Mouse (Mus musculus) MEL (cell line): ENCODE measurements around the gene Cage1. TPM values are rescaled to one million over a fixed set of nuclear protein-coding genes. Genes with fewer than 3 reads are reported as not detected.

ENCODE experiments used
- DNase-seq: peaks from one replicate; pipeline ENCODE4 v3.0.0; 2011; ENCODE audit warnings: low read depth, low spot score
- H3K27ac ChIP-seq: 2 replicates; pipeline ENCODE4 v1.5.1; 2012; ENCODE audit warnings: low read depth, mild to moderate bottlenecking, control low read depth, low read length, moderate library complexity; ENCODE audit not compliant: control insufficient read depth
- H3K27me3 ChIP-seq, 2 experiments: fragments of 150-350 bp in 1 of 2; sonication (generic) in 1 of 2; 2 replicates each; pipeline ENCODE4 v1.6.1; 2012; ENCODE audit warnings: low read length in 2 of 2, mild to moderate bottlenecking in 2 of 2, improper control_type of control experiment in 1 of 2, moderate library complexity in 1 of 2; ENCODE audit not compliant: insufficient read depth in 2 of 2, control insufficient read depth in 1 of 2
- H3K36me3 ChIP-seq, 2 experiments: 2 replicates each; pipeline ENCODE4 v1.6.1; 2012 to 2014; ENCODE audit warnings: low read length in 2 of 2, improper control_type of control experiment in 1 of 2, inconsistent platforms in 1 of 2, mild to moderate bottlenecking in 1 of 2; ENCODE audit not compliant: insufficient read depth in 2 of 2, control insufficient read depth in 1 of 2
- H3K4me1 ChIP-seq, 2 experiments: fragments of 150-350 bp in 1 of 2; sonication (generic) in 1 of 2; 2 replicates each; pipeline ENCODE4 v1.6.1; 2012; ENCODE audit warnings: low read length in 2 of 2, improper control_type of control experiment in 1 of 2, mild to moderate bottlenecking in 1 of 2; ENCODE audit not compliant: insufficient read depth in 2 of 2, control insufficient read depth in 1 of 2
- H3K4me3 ChIP-seq, 2 experiments: fragments of 150-350 bp in 1 of 2; sonication (generic) in 1 of 2; 2 replicates each; pipeline ENCODE4 v1.5.1; 2012; ENCODE audit warnings: low read depth in 2 of 2, low read length in 2 of 2, mild to moderate bottlenecking in 2 of 2, moderate library complexity in 2 of 2, control low read depth in 1 of 2, improper control_type of control experiment in 1 of 2; ENCODE audit not compliant: control insufficient read depth in 1 of 2, insufficient read depth in 1 of 2
- H3K79me2 ChIP-seq: 2 replicates; pipeline ENCODE4 v1.6.1; 2012; ENCODE audit warnings: mild to moderate bottlenecking, low read length, moderate library complexity; ENCODE audit not compliant: control insufficient read depth, poor library complexity, insufficient read depth
- H3K9ac ChIP-seq: 2 replicates; pipeline ENCODE4 v1.6.1; 2012; ENCODE audit warnings: low read depth, mild to moderate bottlenecking, control low read depth, low read length, moderate library complexity; ENCODE audit not compliant: control insufficient read depth, poor library complexity, severe bottlenecking
- H3K9me3 ChIP-seq: fragments of 150-350 bp; sonication (generic); replicated peaks from 2 replicates; pipeline ENCODE4 v1.6.1; 2012; ENCODE audit warnings: mild to moderate bottlenecking, low read length, improper control_type of control experiment, moderate library complexity; ENCODE audit not compliant: insufficient read depth
- CHD2 ChIP-seq: IDR thresholded peaks from 2 replicates; pipeline ENCODE4 v1.6.1; 2011; ENCODE audit warnings: low read length, improper control_type of control experiment
- CTCF ChIP-seq, 3 experiments: IDR thresholded peaks in 2 of 3; conservative IDR thresholded peaks in 1 of 3; 2 replicates each; pipeline ENCODE4 v1.5.1; 2011 to 2012; ENCODE audit warnings: low read length in 3 of 3, low read depth in 2 of 3, mild to moderate bottlenecking in 2 of 3, improper control_type of control experiment in 1 of 3, inconsistent platforms in 1 of 3, mixed read lengths in 1 of 3, moderate library complexity in 1 of 3; ENCODE audit not compliant: control insufficient read depth in 1 of 3, insufficient read depth in 1 of 3, poor library complexity in 1 of 3, severe bottlenecking in 1 of 3
- ELF1 ChIP-seq: IDR thresholded peaks from 2 replicates; pipeline ENCODE4 v1.6.1; 2014; ENCODE audit warnings: low read depth, mild to moderate bottlenecking, inconsistent platforms, low read length, improper control_type of control experiment, moderate library complexity
- GABPA ChIP-seq: IDR thresholded peaks from 2 replicates; pipeline ENCODE4 v1.6.1; 2012; ENCODE audit warnings: low read depth, mild to moderate bottlenecking, inconsistent platforms, low read length, improper control_type of control experiment, moderate library complexity
- GATA1 ChIP-seq: IDR thresholded peaks from 2 replicates; pipeline ENCODE4 v1.6.1; 2011; ENCODE audit warnings: low read depth, low read length, improper control_type of control experiment
- HCFC1 ChIP-seq: IDR thresholded peaks from 2 replicates; pipeline ENCODE4 v1.6.1; 2012; ENCODE audit warnings: low read depth, mild to moderate bottlenecking, inconsistent platforms, low read length, improper control_type of control experiment, moderate library complexity
- JUND ChIP-seq: IDR thresholded peaks from 2 replicates; pipeline ENCODE4 v1.6.1; 2011; ENCODE audit warnings: low read depth, mild to moderate bottlenecking, improper control_type of control experiment, low read length
- KAT2A ChIP-seq: conservative IDR thresholded peaks from 2 replicates; pipeline ENCODE4 v1.6.1; 2012; ENCODE audit warnings: low read depth, low read length, improper control_type of control experiment, inconsistent platforms
- MAFK ChIP-seq: IDR thresholded peaks from 2 replicates; pipeline ENCODE4 v1.6.1; 2011; ENCODE audit warnings: low read depth, mild to moderate bottlenecking, low read length, improper control_type of control experiment, borderline replicate concordance
- MEF2A ChIP-seq: IDR thresholded peaks from 2 replicates; pipeline ENCODE4 v1.6.1; 2014; ENCODE audit warnings: low read depth, mild to moderate bottlenecking, inconsistent platforms, low read length, improper control_type of control experiment; ENCODE audit not compliant: poor library complexity, insufficient replicate concordance, severe bottlenecking; ENCODE audit errors: extremely low read depth
- MXI1 ChIP-seq: IDR thresholded peaks from 2 replicates; pipeline ENCODE4 v1.6.1; 2011; ENCODE audit warnings: mild to moderate bottlenecking, low read depth, low read length, improper control_type of control experiment
- NRF1 ChIP-seq: IDR thresholded peaks from 2 replicates; pipeline ENCODE4 v1.6.1; 2014; ENCODE audit warnings: low read depth, mild to moderate bottlenecking, inconsistent platforms, low read length, improper control_type of control experiment, moderate library complexity; ENCODE audit not compliant: poor library complexity, insufficient read depth, severe bottlenecking
- RCOR1 ChIP-seq: IDR thresholded peaks from 2 replicates; pipeline ENCODE4 v1.6.1; 2012; ENCODE audit warnings: low read depth, mild to moderate bottlenecking, inconsistent platforms, low read length, improper control_type of control experiment
- SIN3A ChIP-seq: IDR thresholded peaks from 2 replicates; pipeline ENCODE4 v1.6.1; 2012; ENCODE audit warnings: low read length, improper control_type of control experiment, inconsistent platforms
- SMC3 ChIP-seq: IDR thresholded peaks from 2 replicates; pipeline ENCODE4 v1.6.1; 2011; ENCODE audit warnings: low read depth, low read length, improper control_type of control experiment
- TAL1 ChIP-seq: IDR thresholded peaks from 2 replicates; pipeline ENCODE4 v1.6.1; 2012; ENCODE audit warnings: mild to moderate bottlenecking, inconsistent platforms, low read length, moderate library complexity, mixed read lengths
- TBP ChIP-seq: IDR thresholded peaks from 2 replicates; pipeline ENCODE4 v1.8.0; 2011; ENCODE audit warnings: low read depth, low read length, improper control_type of control experiment
- TCF12 ChIP-seq: IDR thresholded peaks from 2 replicates; pipeline ENCODE4 v1.6.1; 2014; ENCODE audit warnings: low read depth, mild to moderate bottlenecking, inconsistent platforms, low read length, improper control_type of control experiment, moderate library complexity
- UBTF ChIP-seq: IDR thresholded peaks from 2 replicates; pipeline ENCODE4 v1.6.1; 2012; ENCODE audit warnings: low read depth, mild to moderate bottlenecking, inconsistent platforms, low read length, improper control_type of control experiment, moderate library complexity, borderline replicate concordance; ENCODE audit not compliant: insufficient read depth
- USF2 ChIP-seq, 2 experiments: IDR thresholded peaks; 2 replicates each; pipeline ENCODE4 v1.6.1; 2011 to 2012; ENCODE audit warnings: improper control_type of control experiment in 2 of 2, low read length in 2 of 2, borderline replicate concordance in 1 of 2, inconsistent platforms in 1 of 2, low read depth in 1 of 2, mild to moderate bottlenecking in 1 of 2; ENCODE audit not compliant: insufficient read depth in 1 of 2
- ZC3H11A ChIP-seq: IDR thresholded peaks from 2 replicates; pipeline ENCODE4 v1.6.1; 2012; ENCODE audit warnings: low read depth, mild to moderate bottlenecking, inconsistent platforms, low read length, improper control_type of control experiment
- ZMIZ1 ChIP-seq: IDR thresholded peaks from 2 replicates; pipeline ENCODE4 v1.6.1; 2012; ENCODE audit warnings: low read depth, mild to moderate bottlenecking, inconsistent platforms, low read length, improper control_type of control experiment, moderate library complexity
- polyA plus RNA-seq, 2 experiments: library from polyadenylated mRNA; stranded (reverse) in 1 of 2; unstranded in 1 of 2; fragments of >175 nt in 1 of 2; fragments of >200 nt in 1 of 2; gene quantifications; 2 replicates each; pipeline versions ENCODE4 v1.2.1 to v1.2.4; 2012; ENCODE audit warnings: low replicate concordance in 2 of 2, low read depth in 1 of 2; ENCODE audit not compliant: insufficient read length in 2 of 2, insufficient read depth in 1 of 2, missing spikeins in 1 of 2
- total RNA-seq: library from RNA; depleted of rRNA; stranded (reverse); fragments of 300-350 nt; gene quantifications from 2 replicates; pipeline ENCODE4 v1.2.3, GENCODE M21; 2012

Gene Cage1
- total and polyA plus RNA-seq, 3 experiments: 0.78 to 1.0 TPM; not detected in 1

DNA sequence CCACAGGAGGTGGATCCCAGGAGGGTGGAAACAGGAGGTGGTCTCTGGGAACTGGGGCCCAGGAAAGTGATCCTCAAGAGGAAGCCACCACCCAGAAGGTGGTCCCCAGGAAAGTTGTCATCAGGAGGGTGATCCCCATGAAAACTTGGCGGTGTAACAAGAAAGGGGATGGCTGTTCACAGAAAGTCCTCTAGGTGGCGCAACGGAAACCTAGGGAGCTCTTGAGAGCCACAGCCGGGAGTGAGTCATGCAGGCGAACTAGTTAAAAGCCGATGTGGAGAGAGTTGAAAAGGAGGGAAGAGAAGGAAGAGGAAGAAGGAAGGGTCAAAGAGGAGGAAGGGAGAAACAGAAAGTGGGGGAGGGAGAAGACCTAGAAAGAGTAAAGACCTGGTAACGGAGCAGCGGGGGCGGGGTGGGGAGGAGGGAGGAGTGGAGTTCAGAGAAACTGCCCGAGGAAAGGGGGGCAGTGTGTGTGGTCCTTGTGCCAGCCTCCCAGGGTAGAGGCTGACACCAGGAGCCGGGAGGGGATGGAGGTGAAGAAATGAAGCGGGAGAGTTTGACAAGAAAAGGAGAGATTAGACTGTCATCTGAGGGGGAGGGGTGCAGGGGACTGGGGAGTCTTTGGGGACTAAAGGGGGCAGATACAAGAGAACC lies 73.4 kb downstream of the Cage1 start (continued):
- TF ChIP-seq CTCF (IDR thresholded peaks at IDR 0.05 in 2 of 3, conservative IDR thresholded peaks at IDR 0.05 in 1 of 3; ENCODE audit: control insufficient read depth in 1 of 3, insufficient read depth in 1 of 3, low read depth in 2 of 3, low read length in 3 of 3, poor library complexity in 1 of 3, severe bottlenecking in 1 of 3): peak; percentile 77 to 93 (median 80)
- TF ChIP-seq USF2 (IDR thresholded peaks at IDR 0.05; ENCODE audit: borderline replicate concordance in 1 of 2, insufficient read depth in 1 of 2, low read depth in 1 of 2, low read length in 2 of 2): no peak
- peak; percentile 34; the same call in 1 of the 2 replicates for TF ChIP-seq TCF12
- peak; percentile 70; the same call in 1 of the 2 replicates for TF ChIP-seq ELF1
- TF ChIP-seq NRF1: no peak
- TF ChIP-seq GATA1: no peak
- no peak for TF ChIP-seq MEF2A

DNA sequence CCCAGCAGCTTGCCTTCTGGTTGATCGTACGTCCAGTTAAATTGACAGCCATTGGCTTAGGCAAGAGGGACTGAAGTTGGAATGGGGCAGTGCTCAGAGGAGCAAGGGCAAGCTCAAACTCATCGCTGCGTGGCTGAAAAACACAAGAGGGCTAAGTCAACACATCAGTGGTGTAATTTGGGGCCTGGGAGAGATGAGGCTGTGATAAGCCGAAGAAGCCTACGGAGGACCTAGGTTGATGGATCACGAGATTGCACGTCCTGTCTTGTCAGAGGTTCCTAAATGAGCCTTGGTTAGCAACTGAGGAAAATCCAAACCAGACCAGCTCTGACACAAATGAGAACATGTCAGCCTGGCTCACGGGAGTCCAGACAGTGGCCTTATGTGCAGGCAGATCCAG lies 74.3 kb downstream of the Cage1 start:
- Histone ChIP-seq H3K4me1 (peaks cover 15 to 31% of the 10 kb centered on the region in 2 experiments; a peak in 3 of 4 replicates), H3K27me3 (no peaks in the 10 kb centered on the region), H3K27ac (no peak overlapping the region), H3K9me3 (no peaks in the 10 kb centered on the region), H3K79me2 (no peaks in the 10 kb centered on the region; the same call in 1 of the 2 replicates), H3K36me3 (peaks cover 0 to 18% of the 10 kb centered on the region in 2 experiments; a peak in 2 of 4 replicates), H3K4me3 (no peak overlapping the region), H3K9ac (no peak overlapping the region)
- TF ChIP-seq ELF1: no peak
- no peak for TF ChIP-seq ZMIZ1
- TF ChIP-seq TBP: no peak
- no peak for TF ChIP-seq RCOR1
- no peak for TF ChIP-seq CTCF (IDR thresholded peaks at IDR 0.05 in 2 of 3, conservative IDR thresholded peaks at IDR 0.05 in 1 of 3; ENCODE audit: control insufficient read depth in 1 of 3, insufficient read depth in 1 of 3, low read depth in 2 of 3, low read length in 3 of 3, poor library complexity in 1 of 3, severe bottlenecking in 1 of 3)
- TF ChIP-seq USF2 (IDR thresholded peaks at IDR 0.05; ENCODE audit: borderline replicate concordance in 1 of 2, insufficient read depth in 1 of 2, low read depth in 1 of 2, low read length in 2 of 2): no peak
- TF ChIP-seq SMC3: no peak
- no peak for TF ChIP-seq NRF1
- TF ChIP-seq MAFK: no peak
- no peak for TF ChIP-seq SIN3A
- TF ChIP-seq MXI1: no peak
- no peak for TF ChIP-seq TAL1
- no peak for TF ChIP-seq HCFC1
- TF ChIP-seq CHD2: no peak
- TF ChIP-seq GABPA: no peak
- no peak for TF ChIP-seq UBTF
- no peak for TF ChIP-seq KAT2A
- TF ChIP-seq JUND: no peak
- no peak for TF ChIP-seq ZC3H11A
- no peak for DNase-seq
